Mouse (Mus musculus) left cerebral cortex, adult 11 months (tissue): ENCODE data around the gene Fbxl20.
A peak's percentile ranks its signal among the peaks of the same experiment; 100 is the strongest.

ENCODE experiments used
- DNase-seq: peaks from one replicate; pipeline ENCODE4 v3.0.0; 2022; ENCODE audit warnings: low spot score

The Fbxl20 gene

GRCm38 (mm10) chr11:98088224-98088623 lies 62.0 kb downstream of the Fbxl20 start:
- DNase-seq, result no peak

DNA sequence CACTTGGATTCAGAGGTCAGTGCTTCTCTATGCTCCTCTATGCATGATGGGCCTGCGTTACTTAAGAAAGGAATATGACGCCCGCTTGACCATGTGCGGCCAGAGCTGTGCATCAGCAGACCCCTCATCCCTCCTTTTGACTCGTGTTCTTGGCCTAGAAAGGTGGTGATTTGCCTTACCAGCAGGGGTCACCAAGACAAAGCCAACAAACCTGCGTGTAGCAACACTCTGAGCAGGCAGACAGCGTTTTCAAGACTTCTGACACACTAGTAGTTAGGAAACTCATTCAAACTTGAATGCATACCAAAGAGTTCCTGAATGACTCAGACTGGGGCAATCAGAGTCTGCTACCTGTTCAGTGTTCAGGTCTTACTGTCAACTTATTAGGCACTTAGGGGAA lies 63.6 kb downstream of the Fbxl20 start:
- no peak for DNase-seq

GRCm38 (mm10) chr11:98086141-98086540 lies 64.1 kb downstream of the Fbxl20 start:
- no peak for DNase-seq

GRCm38 (mm10) chr11:98082745-98083144 lies 67.5 kb downstream of the Fbxl20 start:
- DNase-seq, result no peak

DNA sequence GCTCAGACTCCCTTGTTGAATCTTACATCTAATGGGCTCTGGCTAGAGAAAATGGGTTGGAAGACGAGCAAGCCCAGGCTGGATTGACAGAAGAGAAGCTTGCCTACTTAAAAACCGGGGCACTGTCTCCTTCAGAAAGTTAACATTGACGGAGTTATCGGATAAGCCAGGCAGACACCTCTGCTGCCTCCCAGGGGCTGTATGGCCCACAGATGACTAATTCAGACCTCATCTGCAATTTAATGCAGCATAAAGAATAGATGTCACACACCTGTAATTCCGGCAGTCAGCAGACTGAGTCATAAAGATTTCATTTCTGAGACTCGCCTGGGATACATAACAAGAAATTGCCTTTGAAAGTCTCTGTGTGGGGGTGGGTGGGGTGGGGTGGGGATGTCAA lies 69.8 kb downstream of the Fbxl20 start:
- no peak for DNase-seq

- no peak for DNase-seq
These were observed 73.1 kb downstream of the Fbxl20 start for GRCm38 (mm10) chr11:98077086-98077485.

DNA sequence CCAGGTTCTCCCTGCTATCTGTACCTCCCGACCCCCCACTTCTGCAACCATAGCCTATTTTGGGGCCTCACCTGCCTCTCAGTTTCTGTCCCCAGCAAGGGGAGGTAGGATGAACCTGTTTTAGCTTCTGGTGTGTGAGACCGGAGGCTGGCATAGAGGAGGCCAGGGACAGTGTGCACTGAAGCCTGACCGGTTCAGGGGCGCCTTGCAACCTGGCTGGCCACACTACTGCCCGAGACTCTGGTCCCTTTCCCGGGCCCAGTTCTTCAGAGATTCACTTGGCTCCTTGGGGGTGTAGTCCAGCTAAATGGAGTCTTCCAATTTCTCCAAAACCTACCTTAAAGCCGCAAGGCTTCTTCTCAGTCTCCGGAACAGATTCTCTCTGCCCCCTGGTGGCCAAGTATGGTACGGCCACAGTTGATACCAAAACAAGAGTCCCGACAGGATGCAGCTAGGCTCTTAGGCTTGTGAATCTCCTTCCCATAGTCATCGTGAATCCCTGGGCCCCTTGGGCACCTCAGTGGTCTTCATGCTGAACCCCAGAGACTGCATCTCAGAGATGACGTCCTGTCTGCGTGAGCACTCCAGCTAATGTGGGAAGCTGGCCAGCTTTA lies 74.9 kb downstream of the Fbxl20 start:
- DNase-seq, result peak; percentile 85

- no peak for DNase-seq
These were observed 76.8 kb downstream of the Fbxl20 start for GRCm38 (mm10) chr11:98073442-98073841.

- DNase-seq, result no peak
These were observed 82.9 kb downstream of the Fbxl20 start for GRCm38 (mm10) chr11:98067255-98067654.

- no peak for DNase-seq
These were observed 84.0 kb downstream of the Fbxl20 start for GRCm38 (mm10) chr11:98066201-98066600.

GRCm38 (mm10) chr11:98061904-98062562 lies 88.2 kb downstream of the Fbxl20 start:
- no peak for DNase-seq

GRCm38 (mm10) chr11:98061441-98061840 lies 88.8 kb downstream of the Fbxl20 start:
- DNase-seq, result no peak

- DNase-seq, result no peak
These were observed 90.0 kb downstream of the Fbxl20 start for GRCm38 (mm10) chr11:98060104-98060692.

DNA sequence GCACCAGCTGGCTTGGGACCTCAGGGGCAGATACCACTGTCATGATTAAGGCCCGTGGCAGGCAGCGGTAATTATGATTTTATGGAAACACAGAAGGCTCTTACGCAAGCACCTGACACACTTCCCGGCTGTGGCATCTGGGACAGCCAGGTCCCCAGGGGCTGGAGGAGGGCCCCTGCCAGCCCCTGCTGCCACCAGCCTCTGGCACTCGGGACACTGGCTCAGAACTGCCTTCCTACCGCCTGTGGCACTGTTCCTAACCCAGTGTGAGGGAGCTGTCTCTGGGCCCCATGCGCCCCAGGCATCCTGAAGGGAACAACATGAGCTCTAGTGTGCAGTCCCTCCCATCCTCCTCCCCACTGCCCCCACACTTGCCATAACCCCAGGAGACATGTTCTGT lies 90.5 kb downstream of the Fbxl20 start:
- DNase-seq, result no peak

DNA sequence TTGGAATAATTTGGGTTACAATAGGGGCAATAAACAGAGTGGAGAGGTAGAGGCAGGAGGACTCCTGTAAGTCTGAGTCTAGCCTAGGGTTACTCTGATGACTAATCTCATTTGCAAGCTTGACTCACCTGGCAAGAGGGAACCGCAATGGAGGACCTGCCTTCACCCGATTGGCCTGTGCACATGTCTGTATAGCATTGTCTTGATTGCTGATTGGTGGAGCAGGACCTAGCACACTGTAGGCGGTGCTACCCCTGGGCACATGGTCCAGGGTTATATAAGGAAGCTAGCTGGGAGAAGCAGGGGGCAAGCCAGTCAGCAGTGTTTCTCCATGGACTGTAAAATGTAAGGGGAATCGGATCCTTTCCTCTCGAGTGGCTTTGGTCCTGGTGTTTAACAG lies 92.2 kb downstream of the Fbxl20 start:
- DNase-seq, result no peak

DNA sequence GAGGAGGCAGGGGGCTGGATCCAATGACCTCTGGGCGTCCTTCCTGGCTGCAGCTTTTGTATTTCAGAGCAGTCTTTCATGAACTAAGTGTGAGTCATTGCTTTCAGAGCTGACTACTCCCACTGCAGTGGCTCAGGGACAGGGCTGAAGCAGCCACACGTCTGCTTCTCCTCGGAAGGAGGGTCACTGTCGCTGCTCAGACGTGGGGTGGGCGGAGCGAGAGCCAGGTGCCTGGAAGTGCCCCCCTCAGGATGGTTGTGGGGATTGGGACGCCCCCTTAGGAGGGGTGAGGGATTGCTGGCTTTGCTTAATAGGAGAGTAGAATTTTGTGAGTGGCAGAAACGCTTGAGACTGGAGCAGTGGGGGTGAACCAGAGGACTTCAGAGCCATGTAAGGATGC lies 92.7 kb downstream of the Fbxl20 start:
- no peak for DNase-seq

DNA sequence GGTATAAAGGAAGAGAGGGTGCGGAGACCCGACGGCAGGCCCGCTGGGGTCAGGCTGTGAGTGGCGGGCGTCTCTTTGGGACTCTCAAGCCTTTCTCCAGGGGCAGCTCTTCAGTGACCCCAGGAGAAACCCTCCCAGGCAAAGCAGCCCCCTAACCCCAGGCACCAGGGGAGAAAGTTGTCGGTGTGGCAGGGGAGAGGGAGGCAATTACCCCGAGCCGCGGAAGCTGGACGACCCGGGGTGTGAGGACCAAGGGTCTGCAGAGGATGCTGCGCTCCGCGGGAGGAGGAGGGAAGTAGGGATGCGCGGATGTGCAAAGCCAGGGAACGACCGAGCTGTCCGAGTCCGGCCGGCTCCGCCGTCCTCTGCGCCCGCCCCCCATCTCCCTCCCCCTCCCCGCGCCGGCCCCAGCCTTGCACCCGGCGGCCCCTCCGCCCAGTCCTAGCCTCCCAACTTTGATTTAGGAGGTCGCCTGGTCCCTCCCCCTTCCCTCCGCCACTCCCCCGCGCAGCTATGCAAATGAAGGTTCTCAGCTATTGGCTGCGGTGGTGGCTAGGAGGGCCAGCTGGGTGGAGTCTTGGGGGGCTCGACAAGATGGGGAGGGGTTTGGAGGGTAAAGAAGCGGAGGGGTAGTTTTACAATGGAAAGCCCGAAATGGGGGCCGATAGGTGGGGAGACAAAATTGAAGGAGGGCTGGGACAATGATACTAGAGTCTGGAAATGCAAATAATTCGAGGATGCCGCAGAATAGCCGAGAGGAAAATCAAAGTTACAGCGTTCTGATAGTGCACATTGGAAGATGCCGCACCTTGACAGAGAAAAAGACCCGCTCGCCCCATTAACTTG lies 97.0 kb downstream of the Fbxl20 start, which contains the start of gene Stac2:
Gene Stac2, minus strand, starts transcription at position 474 of the 846 bp plus-strand sequence.
- DNase-seq, result no peak

GRCm38 (mm10) chr11:98052129-98052988 lies 97.8 kb downstream of the Fbxl20 start:
- no peak for DNase-seq

- DNase-seq, result no peak
These were observed 98.5 kb downstream of the Fbxl20 start for GRCm38 (mm10) chr11:98051611-98052128.

GRCm38 (mm10) chr11:98050940-98051339 lies 99.3 kb downstream of the Fbxl20 start:
- no peak for DNase-seq

- no peak for DNase-seq
These were observed 99.7 kb downstream of the Fbxl20 start for GRCm38 (mm10) chr11:98050520-98050815.
